Mouse (Mus musculus) megakaryocyte, embryonic 14.5 days (primary cell): Measurements from ENCODE around the gene Large1.

ENCODE experiments used
- FLI1 ChIP-seq: IDR thresholded peaks from 2 replicates; pipeline ENCODE4 v1.6.1; 2012; ENCODE audit warnings: low read length, inconsistent platforms, mixed read lengths
- GATA1 ChIP-seq: IDR thresholded peaks from 3 replicates; pipeline ENCODE4 v1.6.1; 2012; ENCODE audit warnings: mixed read lengths, low read length, inconsistent platforms, borderline replicate concordance

DNA sequence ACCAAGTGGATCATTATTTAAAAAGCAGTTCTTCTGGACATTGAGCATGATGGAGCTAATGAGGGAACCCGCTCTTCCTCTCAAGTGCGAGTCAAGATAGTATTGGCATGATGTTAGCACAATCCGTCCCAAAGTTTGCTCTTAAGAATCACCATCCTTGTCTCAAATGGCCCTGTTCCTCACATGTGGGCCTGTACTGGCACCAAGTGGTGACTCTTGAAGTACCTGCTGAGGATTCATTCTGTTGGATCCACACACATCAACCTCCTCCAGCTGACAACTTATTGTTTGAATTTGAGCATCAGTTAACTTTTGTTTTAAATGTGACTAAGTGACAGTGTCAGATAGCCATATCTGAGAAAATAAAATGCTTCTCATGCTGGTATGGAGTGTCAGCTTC lies 540.6 kb downstream of the Large1 start:
- TF ChIP-seq FLI1 (no peak), GATA1 (no peak)
